Mouse (Mus musculus): Measurements from ENCODE around the gene Notch1.

The Notch1 gene

DNA sequence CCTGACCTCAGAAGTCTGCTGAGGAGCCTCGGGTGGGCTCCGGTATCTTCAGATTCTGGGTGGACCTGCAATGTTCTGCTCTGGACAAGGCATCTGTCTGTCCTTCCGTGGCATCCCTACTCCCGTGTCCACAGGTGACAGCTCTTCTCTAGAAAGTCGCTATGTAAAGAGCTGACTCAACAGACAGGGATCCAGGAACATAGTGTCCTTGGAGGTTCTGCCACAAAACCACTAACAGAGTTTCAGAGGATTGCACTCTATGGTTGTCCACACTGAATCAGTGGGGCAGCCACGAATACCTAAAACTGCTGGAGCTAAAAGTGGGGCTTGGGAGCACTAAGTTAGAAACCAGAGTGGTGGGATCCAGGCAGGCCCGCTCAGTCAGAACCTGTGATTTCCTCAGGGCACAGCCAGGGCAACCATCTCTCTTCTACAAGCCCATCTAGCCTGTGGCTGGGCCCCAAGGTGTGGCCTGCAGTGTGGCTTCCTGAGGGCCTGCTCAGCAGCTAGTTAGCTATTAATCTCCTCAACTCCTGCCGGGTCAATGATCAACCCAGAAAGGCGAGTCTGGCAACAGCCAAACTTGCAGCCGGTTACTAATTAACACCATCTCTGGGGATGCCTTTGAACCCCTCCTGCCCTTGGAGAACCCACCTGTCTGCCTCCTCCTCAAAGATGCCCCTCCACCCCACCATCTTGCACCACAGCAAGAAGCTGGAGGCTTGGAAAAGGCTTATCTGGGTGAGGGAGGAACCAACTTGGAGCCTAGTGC lies 34.6 kb downstream of the Notch1 start:
- DNase-seq (ENCODE audit: low read depth in 2 of 2, low spot score in 2 of 2), result no peak

DNA sequence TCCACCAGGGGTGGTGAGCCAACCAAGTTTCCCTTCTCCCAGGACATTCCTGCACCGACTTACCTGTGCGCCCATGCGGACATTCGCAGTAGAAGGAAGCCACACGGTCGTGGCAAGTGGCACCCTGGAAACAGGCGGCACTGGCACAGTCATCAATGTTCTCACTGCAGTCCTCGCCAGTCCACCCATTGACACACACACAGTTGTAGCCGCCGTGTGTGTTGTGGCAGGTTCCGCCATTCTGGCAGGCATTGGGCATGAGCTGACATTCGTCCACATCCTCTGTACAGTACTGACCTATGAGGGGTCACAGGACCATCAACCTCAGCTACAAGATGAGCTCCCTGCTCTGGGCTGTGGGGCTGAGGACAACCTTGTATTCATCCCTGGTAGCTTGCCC lies 35.6 kb downstream of the Notch1 start:
- DNase-seq (ENCODE audit: low read depth in 2 of 2, low spot score in 2 of 2), result no peak

DNA sequence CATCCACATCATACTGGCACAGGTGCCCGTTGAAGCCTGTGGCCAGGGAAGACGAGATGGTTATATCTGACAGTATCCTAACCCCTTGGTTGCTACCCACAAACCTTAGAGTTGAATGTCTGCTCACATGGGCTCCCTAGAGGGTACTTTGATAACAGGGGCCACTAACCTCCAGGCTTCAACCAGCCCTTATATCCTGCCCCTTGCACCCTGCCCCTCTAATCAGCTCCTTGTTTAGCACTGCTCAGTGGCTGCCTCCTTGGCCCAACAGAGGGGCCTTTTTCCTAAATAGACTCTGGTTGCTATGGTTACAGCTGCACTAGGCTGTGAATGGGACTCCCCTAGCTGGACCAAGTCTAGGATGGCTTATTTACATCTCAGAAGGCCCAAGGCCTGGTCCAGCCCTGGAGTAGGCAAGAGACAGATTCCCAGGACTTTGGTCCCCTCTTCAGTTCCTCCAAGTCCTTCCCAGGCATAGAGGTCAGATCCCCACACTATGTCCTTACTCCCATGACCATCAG lies 37.7 kb downstream of the Notch1 start:
- DNase-seq (ENCODE audit: low read depth in 2 of 2, low spot score in 2 of 2), result no peak

DNA sequence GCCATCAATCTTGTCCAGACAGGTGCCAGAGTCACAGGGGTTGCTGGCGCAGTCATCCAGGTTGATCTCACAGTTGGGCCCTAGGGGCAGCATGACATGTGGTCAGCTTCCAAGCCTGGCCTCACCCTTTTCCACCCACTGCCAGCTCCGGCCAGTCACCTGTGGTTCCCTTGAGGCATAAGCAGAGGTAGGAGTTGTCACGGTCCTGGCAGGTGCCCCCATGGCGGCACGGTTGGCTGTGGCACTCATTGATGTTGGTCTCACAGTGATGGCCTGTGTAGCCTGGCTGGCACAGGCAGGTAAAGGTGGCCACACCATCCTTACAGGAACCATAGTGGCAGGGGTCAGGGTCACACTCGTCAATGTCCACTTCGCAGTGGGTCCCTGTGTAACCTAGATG lies 38.6 kb downstream of the Notch1 start:
- DNase-seq (ENCODE audit: low read depth in 2 of 2, low spot score in 2 of 2), result no peak

DNA sequence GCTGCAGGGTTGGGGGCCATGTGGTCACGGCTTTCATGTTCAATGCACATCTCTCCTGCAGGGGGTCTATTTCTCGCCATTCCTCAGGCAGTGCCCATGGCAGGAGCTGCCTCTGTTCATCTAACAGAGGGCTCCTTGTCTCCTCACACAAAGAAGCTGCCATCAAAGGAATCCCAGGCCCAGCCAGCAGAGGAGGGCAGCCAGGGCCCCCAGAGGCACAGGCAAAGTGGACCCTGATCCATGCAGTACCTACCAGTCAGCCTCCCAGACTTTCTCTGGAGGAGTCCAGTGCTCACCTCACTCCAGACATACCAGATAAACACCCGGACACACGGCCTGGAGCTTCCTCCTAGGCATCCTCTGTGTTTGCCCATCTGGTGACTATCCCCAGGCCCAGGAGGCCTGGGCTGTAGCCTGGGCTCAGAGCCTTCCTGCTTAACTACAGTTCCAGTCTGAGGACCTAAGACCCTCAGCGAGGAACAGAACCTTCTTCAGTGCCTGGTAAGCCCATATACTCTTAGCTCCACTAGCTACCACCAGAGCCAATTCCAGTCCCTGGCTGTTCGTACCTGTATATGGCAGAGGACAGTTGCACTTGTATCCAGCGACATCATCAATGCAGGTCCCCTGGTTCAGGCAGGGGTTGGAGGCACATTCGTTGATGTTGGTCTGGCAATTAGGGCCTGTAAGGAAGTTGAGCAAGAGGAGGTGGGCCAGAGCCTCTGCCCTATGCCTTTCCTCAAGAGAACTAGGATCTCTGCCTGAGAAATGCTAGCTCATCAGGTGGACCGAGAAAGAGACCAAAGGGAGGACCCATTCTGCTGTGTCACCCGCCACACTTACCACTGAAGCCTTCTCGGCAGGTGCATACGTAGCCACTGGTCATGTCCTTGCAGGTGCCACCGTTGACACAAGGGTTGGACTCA lies 40.7 kb downstream of the Notch1 start:
- DNase-seq (ENCODE audit: low read depth in 2 of 2, low spot score in 2 of 2), result no peak

DNA sequence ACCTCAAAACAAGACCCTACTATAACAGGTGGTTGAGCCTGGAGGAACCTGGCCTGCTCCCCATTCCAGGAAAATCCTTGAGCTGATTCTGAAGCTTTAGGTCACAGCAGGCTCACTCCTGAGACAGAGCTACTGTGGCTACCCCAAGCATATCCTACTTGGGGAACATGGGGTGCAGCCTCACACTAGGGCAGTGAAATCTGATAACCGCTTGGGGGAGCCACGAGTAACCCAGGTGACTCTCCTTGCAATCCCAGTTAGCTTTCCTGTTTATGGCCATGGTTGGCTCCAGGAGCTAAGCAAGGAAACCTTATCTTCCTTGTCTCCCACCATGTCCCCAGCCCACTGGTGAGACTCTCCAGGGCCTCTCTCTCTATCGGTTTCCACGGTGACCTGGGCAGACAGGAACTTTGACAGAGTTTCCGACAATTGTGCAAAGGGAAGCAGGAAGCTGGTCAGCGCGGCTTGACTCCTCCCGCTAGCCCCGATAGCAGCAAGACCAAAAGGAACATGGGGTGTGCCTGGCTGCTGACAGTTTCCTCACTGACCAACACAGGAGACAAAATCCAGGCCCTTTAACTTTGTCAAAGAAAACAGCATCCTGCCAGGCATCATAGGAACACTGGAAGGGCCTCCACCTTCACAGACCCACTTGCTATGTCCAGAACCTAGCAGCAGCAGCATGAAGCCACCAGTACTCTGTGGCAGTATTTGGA lies 41.5 kb downstream of the Notch1 start:
- DNase-seq (ENCODE audit: low read depth in 2 of 2, low spot score in 2 of 2), result no peak

DNA sequence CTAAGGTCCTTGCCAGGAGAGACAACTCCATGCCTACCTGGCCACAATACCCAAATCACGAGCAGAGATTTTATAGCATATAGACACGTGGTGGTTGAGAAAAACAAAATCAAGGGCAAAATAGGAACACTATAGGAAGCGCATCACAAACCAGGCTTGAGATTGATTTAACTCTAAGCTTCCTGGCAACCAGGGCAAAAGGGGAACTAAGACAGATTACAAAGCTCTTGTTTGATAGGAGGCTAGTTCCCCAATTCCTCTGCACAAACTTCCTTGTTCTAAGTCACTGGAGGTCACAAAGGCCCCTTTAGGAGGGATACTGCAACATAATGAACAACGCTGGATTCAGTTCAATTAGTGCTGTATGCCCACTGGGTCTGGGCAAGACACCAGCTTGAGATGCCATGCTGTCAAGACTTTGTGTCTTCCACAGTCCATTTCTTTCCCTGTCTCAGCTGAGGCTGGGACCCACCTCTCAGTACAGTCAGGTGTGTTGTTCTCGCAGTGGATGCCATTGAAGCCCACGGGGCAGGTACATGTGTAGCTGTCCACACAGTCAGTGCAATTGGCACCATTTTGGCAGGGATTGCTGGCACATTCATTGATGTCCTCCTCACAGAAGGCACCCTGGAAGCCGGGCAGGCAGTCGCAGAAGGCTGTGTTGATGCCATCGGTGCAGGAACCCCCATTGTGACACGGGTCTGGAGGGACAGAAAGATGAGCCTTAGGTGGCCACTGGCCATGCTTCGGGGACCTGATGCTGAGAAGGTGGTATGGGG lies 44.0 kb downstream of the Notch1 start:
- no peak for DNase-seq (ENCODE audit: low read depth in 2 of 2, low spot score in 2 of 2)

DNA sequence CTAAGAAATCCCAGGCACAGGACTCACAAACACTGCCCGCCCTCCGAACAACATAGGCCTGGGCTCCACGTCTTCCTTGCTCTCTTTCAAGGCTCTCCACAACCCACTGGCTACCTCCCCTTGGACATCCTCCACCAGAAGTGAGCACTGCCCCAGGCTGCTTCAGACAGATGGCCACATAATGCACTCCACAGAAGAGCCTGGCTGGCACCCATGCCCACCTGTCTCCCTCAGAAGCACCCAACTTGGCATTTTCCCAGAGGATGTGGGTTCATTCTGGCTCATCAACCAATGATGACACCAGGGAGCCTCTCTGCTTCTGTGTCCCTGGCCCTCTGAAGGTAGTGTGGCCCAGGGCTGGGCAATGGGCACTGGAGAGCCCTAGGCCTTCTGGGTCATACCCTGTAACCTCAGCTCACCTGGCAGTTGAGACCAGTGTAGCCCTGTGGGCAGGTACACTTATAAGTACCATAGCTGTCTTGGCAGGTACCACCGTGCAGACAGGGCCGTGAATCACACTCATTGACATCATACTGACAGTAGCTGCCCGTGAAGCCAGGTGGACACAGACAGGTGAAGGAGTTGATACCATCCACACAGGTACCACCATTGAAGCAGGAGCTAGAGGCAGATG lies 44.7 kb downstream of the Notch1 start:
- no peak for DNase-seq (ENCODE audit: low read depth in 2 of 2, low spot score in 2 of 2)

DNA sequence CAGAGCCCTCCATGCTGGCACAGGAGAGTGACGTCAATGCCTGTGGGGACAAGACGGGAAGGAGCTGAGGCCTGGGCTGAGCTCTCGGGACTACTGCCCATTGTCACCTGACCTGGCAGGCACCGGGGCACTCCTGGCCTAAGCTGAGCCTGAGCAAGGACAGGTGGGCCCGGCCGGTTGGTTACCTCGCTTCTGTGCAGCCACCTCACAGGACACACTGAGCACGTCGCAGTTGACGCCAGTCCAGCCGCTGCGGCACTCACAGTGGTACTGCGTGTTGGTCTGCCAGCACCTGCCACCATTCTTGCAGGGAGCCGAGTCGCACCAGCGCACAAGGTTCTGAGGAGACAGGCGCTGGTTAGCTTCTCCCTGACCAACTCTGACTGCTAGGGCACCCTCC lies 45.5 kb downstream of the Notch1 start:
- no peak for DNase-seq (ENCODE audit: low read depth in 2 of 2, low spot score in 2 of 2)

DNA sequence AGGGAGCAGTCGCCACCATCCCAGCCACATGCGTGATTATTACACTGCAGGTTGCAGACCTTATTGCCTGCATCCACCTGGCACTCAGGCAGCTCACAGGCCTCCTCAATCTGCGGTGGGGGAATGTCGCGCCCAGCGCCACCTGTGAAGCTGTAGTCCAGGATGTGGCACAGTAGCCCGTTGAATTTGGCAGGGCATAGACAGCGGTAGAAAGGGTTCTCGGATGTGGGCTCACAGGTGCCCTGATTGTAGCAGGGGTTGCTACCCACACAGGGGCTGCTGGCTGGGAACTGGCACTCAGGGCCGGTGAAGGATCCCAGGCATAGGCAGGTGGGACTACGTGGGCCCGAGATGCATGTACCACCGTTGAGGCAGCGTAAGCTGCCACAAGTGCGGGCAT lies 48.1 kb downstream of the Notch1 start:
- no peak for DNase-seq (ENCODE audit: low read depth in 2 of 2, low spot score in 2 of 2)

DNA sequence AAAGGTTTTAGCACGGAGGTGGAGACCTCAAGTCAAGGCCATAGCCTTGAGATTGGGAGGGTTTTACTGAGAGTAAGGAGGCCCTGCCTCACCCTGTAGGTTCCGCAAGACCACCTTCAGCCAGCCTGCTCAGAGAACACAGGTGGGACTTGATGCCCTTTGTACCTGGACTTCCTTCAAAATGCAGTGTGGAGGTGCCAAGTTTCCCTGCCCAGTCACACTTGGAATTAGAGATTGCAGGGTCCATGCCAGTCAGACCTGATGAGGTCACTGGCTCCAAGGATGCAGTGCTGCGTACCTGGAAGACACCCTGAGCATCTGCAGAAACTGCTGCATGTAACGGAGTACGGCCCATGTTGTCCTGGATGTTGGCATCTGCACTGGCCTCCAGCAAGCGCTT lies 53.1 kb downstream of the Notch1 start:
- DNase-seq (ENCODE audit: low read depth in 2 of 2, low spot score in 2 of 2), result no peak

DNA sequence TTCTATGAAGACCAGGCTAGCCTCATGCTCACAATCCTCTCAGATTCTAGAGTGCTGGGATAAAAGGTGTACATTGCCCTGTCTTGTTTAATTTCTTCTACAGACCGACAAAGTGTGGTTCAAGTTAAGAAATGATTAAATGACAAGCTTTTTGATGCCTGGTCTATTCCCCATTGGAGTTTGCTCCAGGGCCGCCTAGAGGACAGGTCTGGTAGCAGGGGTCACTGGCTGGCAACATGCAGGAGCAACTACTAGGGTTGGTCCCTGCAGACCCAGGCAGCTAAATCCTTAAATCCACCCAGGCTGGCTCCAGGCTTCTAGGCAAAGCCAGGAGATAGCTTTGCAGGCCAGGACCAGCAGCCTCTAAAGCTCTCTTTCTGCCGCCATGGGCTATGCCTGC lies 53.5 kb downstream of the Notch1 start:
- DNase-seq (ENCODE audit: low read depth in 2 of 2, low spot score in 2 of 2), result no peak

DNA sequence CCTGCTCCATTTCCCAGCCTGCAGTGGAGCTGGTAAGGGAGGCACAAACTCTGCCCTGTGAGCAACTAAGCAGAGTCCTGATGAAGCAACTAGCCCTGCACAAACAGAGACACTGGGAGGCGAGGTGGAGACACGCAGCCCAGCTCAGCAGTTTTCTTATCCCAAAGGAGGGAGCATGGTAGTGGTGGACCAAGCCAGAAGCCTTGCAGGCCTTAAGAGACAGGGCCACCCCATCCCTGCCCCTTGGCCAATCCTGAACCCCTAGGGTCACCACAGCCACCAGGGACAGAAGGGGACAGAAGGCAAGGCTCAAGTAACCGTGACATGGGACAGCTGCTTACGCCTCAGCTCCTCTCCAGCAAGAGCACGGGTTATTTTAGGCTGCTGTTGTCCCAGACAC lies 54.8 kb downstream of the Notch1 start:
- no peak for DNase-seq (ENCODE audit: low read depth in 2 of 2, low spot score in 2 of 2)

DNA sequence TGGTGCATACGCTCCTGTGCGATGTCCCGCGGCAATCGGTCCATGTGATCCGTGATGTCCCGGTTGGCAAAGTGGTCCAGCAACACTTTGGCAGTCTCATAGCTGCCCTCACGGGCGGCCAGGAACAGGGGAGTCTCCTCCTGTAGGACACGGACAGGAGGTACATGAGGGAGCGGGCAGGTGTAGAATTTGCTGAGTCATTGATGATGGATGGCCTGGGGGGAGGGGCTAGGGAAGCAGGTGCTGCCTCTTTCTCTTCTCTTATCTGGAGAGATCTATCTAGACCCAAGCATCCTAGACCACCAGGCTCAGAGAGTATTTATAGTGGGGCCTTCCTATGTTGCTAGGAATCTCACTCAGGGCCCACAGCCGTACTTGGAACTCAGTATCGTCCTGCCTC lies 55.6 kb downstream of the Notch1 start:
- DNase-seq (ENCODE audit: low read depth in 2 of 2, low spot score in 2 of 2), result no peak

DNA sequence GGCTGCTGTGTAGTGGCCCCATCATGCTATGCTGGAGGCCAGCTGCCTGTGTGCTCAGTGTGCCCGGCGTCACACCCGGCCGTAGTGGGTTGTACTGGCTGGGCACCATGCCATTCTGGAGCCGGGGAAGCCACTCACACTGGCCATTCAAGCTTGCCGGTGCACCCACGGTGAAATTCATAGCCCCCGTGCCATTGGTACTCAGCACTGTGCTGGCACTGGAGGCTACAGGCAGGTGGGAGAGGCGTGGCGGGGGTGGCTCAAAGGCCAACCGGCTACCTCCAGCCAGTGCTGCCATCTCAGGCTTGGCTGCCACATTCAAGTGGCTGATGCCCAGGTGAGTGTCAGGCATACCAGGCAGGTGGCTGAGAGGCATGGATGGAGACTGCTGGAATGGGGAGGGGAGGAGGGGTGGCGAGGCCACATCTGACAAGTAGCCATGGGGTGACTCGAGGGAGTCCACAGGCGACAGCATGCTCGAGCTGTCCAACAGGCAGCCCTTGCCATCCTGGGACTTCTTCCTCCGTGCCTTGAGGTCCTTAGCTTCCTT lies 56.3 kb downstream of the Notch1 start:
- DNase-seq (ENCODE audit: low read depth in 2 of 2, low spot score in 2 of 2), result no peak

DNA sequence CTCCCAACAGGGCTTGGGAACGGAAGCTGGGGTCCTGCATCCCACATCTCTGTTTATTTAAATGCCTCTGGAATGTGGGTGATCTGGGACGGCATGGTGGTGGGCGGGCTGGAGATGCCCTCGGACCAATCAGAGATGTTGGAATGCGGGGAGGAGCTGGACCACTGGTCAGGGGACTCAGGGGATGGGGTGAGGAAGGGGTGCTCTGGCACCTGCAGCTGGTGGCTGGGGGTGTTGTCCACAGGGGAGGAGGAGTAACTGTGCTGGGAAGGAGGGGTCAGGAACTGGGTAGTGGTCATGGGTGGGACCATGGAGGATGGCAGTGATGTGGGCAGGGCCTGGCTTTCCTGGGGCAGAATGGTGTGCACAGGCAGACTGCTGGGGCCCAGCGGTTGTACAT lies 57.0 kb downstream of the Notch1 start:
- DNase-seq (ENCODE audit: low read depth in 2 of 2, low spot score in 2 of 2), result no peak

DNA sequence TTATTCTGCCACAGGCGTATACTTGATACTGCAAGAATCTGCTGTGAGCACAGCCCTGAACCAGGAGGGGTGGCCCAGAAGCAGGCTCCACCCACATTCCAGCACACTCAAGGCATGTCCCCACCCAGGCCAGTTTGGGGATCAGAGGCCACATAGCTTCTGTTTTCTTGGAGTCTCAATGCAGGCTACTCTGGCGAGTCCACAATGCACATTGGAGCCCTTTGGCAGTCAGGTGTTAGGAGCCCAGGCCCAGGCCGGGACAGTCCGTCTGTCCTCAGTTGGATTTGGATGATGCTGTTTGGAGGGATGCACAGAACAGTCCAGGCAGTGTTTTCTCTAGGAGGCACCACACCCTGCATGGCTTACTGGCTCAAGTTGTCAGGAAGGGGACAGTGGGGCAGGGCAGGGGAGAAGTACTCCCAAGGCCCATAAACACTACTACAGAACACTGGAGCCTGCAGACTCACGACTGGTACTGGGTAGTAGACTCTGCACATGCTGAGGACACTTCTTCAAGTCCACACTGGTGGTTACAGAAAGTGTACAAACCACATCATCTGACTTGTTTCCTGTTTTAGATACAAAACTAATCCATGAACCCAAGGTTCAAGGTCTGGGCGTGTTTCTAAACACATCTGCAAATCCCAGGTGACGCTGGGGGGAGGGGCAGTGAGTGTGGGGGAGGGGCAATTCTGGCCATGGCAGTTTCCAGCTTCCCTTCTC lies 57.9 kb downstream of the Notch1 start:
- DNase-seq (ENCODE audit: low read depth in 2 of 2, low spot score in 2 of 2), result no peak

DNA sequence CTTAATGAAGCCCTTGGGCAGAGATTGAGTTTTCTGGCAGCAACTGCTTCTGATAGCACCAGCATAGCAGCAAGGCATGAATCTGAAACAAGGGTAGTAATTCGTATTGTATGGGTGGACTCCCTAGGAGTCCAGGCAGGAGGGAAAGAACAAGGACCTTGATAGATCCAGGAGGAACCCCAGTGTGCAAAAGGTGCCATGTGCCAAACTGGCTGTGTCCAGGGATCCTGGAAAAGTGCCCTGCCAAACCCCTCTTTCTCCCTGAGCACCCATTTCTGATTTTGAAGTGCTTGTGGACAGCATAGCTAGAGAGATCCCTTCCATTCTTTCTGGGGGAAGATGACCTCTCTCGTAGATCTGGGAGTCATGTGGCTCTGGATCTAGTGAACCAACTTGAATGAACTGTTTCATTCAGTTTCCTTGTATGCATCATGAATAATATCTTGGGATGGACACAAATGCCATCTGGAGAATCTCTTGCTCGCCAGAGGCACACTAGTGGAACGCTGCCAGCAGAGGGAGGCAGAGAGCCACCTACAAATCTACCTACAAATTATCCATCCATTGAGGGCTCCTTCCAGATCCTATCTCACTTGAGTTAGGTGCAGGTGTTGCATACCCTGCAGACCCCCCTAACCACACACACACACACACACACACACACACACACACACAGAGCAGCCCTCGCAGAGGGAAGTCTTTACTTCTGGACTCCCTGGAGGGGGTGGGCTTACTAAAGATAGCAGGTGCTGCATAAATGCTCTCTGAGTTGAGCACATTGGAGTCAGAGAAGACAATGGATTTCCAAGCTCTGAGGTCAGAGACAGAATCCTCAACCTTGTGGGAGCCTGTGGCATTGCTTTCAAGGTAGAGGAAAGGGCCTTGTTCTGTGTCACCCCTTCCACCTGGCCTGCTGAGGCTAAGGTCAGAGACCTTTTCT lies 67.1 kb downstream of the Notch1 start:
- DNase-seq (ENCODE audit: low read depth in 2 of 2, low spot score in 2 of 2), result peak; percentile 64 to 76
